Mouse (Mus musculus): ENCODE measurements around the gene Auts2. TPM values are rescaled to one million over a fixed set of nuclear protein-coding genes. Genes with fewer than 3 reads are reported as not detected.
A peak's percentile ranks its signal among the peaks of the same experiment; 100 is the strongest.

Auts2 gene
- polyA plus RNA-seq, 1 experiment from 2014 or later, result 14.7 TPM

- Histone ChIP-seq H3K27me3 (replicated peaks; ENCODE audit: control insufficient read depth, insufficient read depth, low read length) (no peaks in the 10 kb centered on the region), H3K4me3 (ENCODE audit: low read length) (no peak overlapping the region), H3K9ac (ENCODE audit: low read depth, low read length) (no peak overlapping the region), H3K27ac (ENCODE audit: low read length) (no peak overlapping the region), H3K36me3 (ENCODE audit: control insufficient read depth, insufficient read depth, low read length) (no peaks in the 10 kb centered on the region), H3K4me1 (ENCODE audit: control insufficient read depth, insufficient read depth, low read length) (no peaks in the 10 kb centered on the region), H3K9me3 (ENCODE audit: control insufficient read depth, low read length) (no peaks in the 10 kb centered on the region), H3K4me2 (ENCODE audit: low read depth, low read length) (no peak overlapping the region)
- WGBS, result 94% methylated on average over 7 of the region's 7 CpGs
- no peak for ATAC-seq
Measured at GRCm38 (mm10) chr5:132112666-132113065, 430.5 kb downstream of the Auts2 start.

- Histone ChIP-seq H3K36me3 (ENCODE audit: control insufficient read depth, insufficient read depth, low read length) (no peaks in the 10 kb centered on the region), H3K4me3 (ENCODE audit: low read length) (no peak overlapping the region), H3K4me1 (ENCODE audit: control insufficient read depth, insufficient read depth, low read length) (peaks cover 9% of the 10 kb centered on the region; the same call in 1 of the 2 replicates), H3K27ac (ENCODE audit: low read length) (no peak overlapping the region), H3K9me3 (ENCODE audit: control insufficient read depth, low read length) (no peaks in the 10 kb centered on the region), H3K9ac (ENCODE audit: low read depth, low read length) (no peak overlapping the region), H3K4me2 (ENCODE audit: low read depth, low read length) (no peak overlapping the region), H3K27me3 (replicated peaks; ENCODE audit: control insufficient read depth, insufficient read depth, low read length) (no peaks in the 10 kb centered on the region)
- ATAC-seq, result no peak
- 88% methylated on average over 4 of the region's 4 CpGs for WGBS
Measured at GRCm38 (mm10) chr5:132102426-132102825, 440.7 kb downstream of the Auts2 start.

- Histone ChIP-seq H3K27me3 (replicated peaks; ENCODE audit: control insufficient read depth, insufficient read depth, low read length) (no peaks in the 10 kb centered on the region), H3K9me3 (ENCODE audit: control insufficient read depth, low read length) (no peaks in the 10 kb centered on the region), H3K27ac (ENCODE audit: low read length) (no peak overlapping the region), H3K4me3 (ENCODE audit: low read length) (no peak overlapping the region), H3K36me3 (ENCODE audit: control insufficient read depth, insufficient read depth, low read length) (no peaks in the 10 kb centered on the region), H3K4me2 (ENCODE audit: low read depth, low read length) (no peak overlapping the region), H3K9ac (ENCODE audit: low read depth, low read length) (no peak overlapping the region), H3K4me1 (ENCODE audit: control insufficient read depth, insufficient read depth, low read length) (peaks cover 9% of the 10 kb centered on the region; the same call in 1 of the 2 replicates)
- ATAC-seq, result 0 out of 2 replicates have a peak, but pooled peaks have one; percentile 13
- WGBS, result 38% methylated on average over 3 of the region's 3 CpGs
Measured at GRCm38 (mm10) chr5:132098461-132098860, 444.7 kb downstream of the Auts2 start.

- no peaks in the 10 kb centered on the region for H3K9me3 ChIP-seq (ENCODE audit: control insufficient read depth, low read length)
- no peaks in the 10 kb centered on the region for H3K27me3 ChIP-seq (replicated peaks; ENCODE audit: control insufficient read depth, insufficient read depth, low read length)
- H3K9ac ChIP-seq (ENCODE audit: low read depth, low read length), result no peak overlapping the region
- H3K4me2 ChIP-seq (ENCODE audit: low read depth, low read length), result no peak overlapping the region
- H3K4me3 ChIP-seq (ENCODE audit: low read length), result no peak overlapping the region
- 82% methylated on average over 6 of the region's 6 CpGs for whole genome bisulfite sequencing
- no peaks in the 10 kb centered on the region for H3K4me1 ChIP-seq (ENCODE audit: control insufficient read depth, insufficient read depth, low read length)
- no peaks in the 10 kb centered on the region for H3K36me3 ChIP-seq (ENCODE audit: control insufficient read depth, insufficient read depth, low read length)
- no peak overlapping the region for H3K27ac ChIP-seq (ENCODE audit: low read length)
- no peak for ATAC-seq
Measured at GRCm38 (mm10) chr5:132092721-132093120, 450.4 kb downstream of the Auts2 start.

DNA sequence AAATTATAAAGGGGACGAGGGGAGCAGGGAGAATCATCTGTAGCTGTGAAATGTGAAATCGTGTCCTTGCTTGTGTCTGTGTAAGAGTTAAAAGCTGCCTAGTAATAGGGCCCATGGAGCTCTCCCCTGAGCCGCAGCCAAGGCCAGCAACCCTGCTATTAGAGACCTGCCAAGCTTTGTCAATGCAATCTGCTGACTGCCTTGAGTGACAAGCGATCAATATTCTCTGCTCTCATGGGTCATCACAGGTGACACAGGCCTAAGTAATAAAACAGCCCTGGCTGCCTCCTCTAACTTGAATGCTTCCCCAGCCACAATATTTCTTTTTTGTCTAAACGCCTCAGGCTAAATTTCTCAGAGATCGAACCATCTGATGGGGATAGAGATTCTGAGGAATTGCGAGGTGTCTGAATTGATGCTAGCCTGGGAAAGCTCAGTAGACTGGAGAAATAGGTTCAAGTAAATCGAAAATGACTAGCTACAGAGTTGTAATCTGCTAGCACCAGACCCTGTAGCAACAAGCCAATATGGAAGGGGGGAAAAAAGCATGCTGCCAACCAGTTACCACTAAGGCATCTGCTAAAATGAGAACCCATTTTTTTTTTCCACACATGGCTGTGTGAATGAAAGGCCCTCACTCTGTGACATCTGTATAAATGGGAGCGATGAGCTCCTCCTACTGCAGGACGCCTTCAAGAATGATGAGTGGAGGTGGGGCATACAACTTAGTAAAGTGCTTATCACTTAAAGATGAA lies 453.5 kb downstream of the Auts2 start:
- H3K9me3 ChIP-seq (ENCODE audit: control insufficient read depth, low read length), result no peaks in the 10 kb centered on the region
- no peak overlapping the region for H3K4me2 ChIP-seq (ENCODE audit: low read depth, low read length)
- no peak overlapping the region for H3K4me3 ChIP-seq (ENCODE audit: low read length)
- H3K27ac ChIP-seq (ENCODE audit: low read length), result no peak overlapping the region
- H3K4me1 ChIP-seq (ENCODE audit: control insufficient read depth, insufficient read depth, low read length), result no peaks in the 10 kb centered on the region
- H3K27me3 ChIP-seq (replicated peaks; ENCODE audit: control insufficient read depth, insufficient read depth, low read length), result no peaks in the 10 kb centered on the region
- no peaks in the 10 kb centered on the region for H3K36me3 ChIP-seq (ENCODE audit: control insufficient read depth, insufficient read depth, low read length)
- WGBS, result 71% methylated on average over 10 of the region's 10 CpGs
- H3K9ac ChIP-seq (ENCODE audit: low read depth, low read length), result no peak overlapping the region
- ATAC-seq, result no peak

DNA sequence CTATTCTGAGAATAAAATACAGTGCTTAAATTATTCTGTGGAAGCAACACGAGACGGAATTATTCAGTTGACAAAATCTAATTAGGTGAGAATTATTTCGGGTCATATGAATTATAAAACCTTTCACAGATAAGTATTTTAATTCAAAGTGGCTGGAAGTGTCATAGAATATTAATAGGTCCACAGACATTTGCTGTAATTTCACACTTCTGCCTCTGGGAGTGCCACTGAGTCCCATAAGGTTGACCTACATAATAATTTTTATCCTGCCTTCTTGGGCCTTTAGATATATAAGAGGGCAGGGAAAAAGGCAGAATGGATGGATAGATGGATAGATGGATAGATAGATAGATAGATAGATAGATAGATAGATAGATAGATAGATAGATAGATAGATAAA lies 454.6 kb downstream of the Auts2 start:
- no peaks in the 10 kb centered on the region for H3K36me3 ChIP-seq (ENCODE audit: control insufficient read depth, insufficient read depth, low read length)
- 86% methylated on average over 3 of the region's 3 CpGs for WGBS
- H3K9ac ChIP-seq (ENCODE audit: low read depth, low read length), result no peak overlapping the region
- ATAC-seq, result no peak
- no peak overlapping the region for H3K27ac ChIP-seq (ENCODE audit: low read length)
- H3K4me2 ChIP-seq (ENCODE audit: low read depth, low read length), result no peak overlapping the region
- H3K4me3 ChIP-seq (ENCODE audit: low read length), result no peak overlapping the region
- no peaks in the 10 kb centered on the region for H3K4me1 ChIP-seq (ENCODE audit: control insufficient read depth, insufficient read depth, low read length)
- H3K9me3 ChIP-seq (ENCODE audit: control insufficient read depth, low read length), result no peaks in the 10 kb centered on the region
- no peaks in the 10 kb centered on the region for H3K27me3 ChIP-seq (replicated peaks; ENCODE audit: control insufficient read depth, insufficient read depth, low read length)

DNA sequence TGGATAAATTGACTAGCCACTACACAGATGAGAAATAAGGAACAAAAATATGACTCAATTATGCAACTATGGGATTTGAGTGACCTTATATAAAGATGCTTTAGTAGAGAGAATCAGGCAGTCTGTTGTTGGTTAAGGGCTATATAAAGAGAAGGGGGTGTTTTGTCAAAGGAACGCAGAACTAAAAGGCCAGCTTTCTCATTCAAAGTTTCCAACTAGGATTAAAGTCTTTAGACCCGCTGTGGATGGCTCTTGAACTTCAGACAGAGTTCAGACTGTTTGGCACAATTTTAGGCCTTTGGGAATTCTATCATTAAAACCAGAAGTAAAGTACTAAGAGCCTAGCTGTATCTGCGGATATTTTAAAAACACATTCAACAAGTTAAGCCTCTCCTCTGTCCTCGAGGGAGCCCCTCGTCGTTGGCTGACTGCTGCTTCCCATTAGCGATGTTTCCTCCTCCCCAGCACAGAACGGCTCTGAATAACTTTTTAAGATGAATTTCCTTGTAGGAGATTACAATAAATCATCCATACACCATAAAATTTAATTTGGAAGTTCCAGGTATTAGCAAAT lies 459.3 kb downstream of the Auts2 start:
- no peak overlapping the region for H3K4me3 ChIP-seq (ENCODE audit: low read length)
- no peak overlapping the region for H3K4me2 ChIP-seq (ENCODE audit: low read depth, low read length)
- no peak overlapping the region for H3K9ac ChIP-seq (ENCODE audit: low read depth, low read length)
- H3K9me3 ChIP-seq (ENCODE audit: control insufficient read depth, low read length), result no peaks in the 10 kb centered on the region
- no peaks in the 10 kb centered on the region for H3K36me3 ChIP-seq (ENCODE audit: control insufficient read depth, insufficient read depth, low read length)
- H3K27ac ChIP-seq (ENCODE audit: low read length), result no peak overlapping the region
- no peak for ATAC-seq
- 45% methylated on average over 8 of the region's 8 CpGs for WGBS
- no peaks in the 10 kb centered on the region for H3K27me3 ChIP-seq (replicated peaks; ENCODE audit: control insufficient read depth, insufficient read depth, low read length)
- no peaks in the 10 kb centered on the region for H3K4me1 ChIP-seq (ENCODE audit: control insufficient read depth, insufficient read depth, low read length)

DNA sequence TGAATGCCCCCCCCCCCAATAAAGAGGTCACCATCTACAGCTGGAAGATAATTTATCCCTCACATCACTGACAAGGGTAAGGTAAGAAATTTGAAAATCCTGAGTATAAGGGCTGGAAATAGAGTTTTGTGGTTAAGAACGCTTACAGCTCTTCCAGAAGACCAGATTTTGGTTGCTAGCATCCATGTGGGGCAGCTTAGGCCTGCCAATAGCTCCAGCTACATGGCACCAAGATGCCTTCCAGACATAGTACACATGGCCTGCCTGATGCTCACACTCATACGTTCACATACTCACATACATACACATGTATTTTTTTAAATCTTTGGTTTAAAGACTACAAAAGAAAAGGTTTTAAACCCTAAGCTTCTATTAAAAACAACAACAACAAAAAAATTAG lies 467.2 kb downstream of the Auts2 start:
- WGBS, result 82% methylated on average over 2 of the region's 2 CpGs
- no peaks in the 10 kb centered on the region for H3K9me3 ChIP-seq (ENCODE audit: control insufficient read depth, low read length)
- no peak overlapping the region for H3K9ac ChIP-seq (ENCODE audit: low read depth, low read length)
- ATAC-seq, result no peak
- H3K4me1 ChIP-seq (ENCODE audit: control insufficient read depth, insufficient read depth, low read length), result peaks cover 36% of the 10 kb centered on the region
- H3K27me3 ChIP-seq (replicated peaks; ENCODE audit: control insufficient read depth, insufficient read depth, low read length), result no peaks in the 10 kb centered on the region
- no peak overlapping the region for H3K4me3 ChIP-seq (ENCODE audit: low read length)
- no peaks in the 10 kb centered on the region for H3K36me3 ChIP-seq (ENCODE audit: control insufficient read depth, insufficient read depth, low read length)
- no peak overlapping the region for H3K27ac ChIP-seq (ENCODE audit: low read length)
- no peak overlapping the region for H3K4me2 ChIP-seq (ENCODE audit: low read depth, low read length)

- H3K4me2 ChIP-seq (ENCODE audit: low read depth, low read length), result peak overlapping the region; percentile 30; the same call in 1 of the 2 replicates
- ATAC-seq, result peak; percentile 81
- H3K9ac ChIP-seq (ENCODE audit: low read depth, low read length), result no peak overlapping the region
- no peaks in the 10 kb centered on the region for H3K36me3 ChIP-seq (ENCODE audit: control insufficient read depth, insufficient read depth, low read length)
- no peaks in the 10 kb centered on the region for H3K9me3 ChIP-seq (ENCODE audit: control insufficient read depth, low read length)
- H3K4me3 ChIP-seq (ENCODE audit: low read length), result no peak overlapping the region; the same call in 1 of the 2 replicates
- H3K27me3 ChIP-seq (replicated peaks; ENCODE audit: control insufficient read depth, insufficient read depth, low read length), result no peaks in the 10 kb centered on the region
- peak overlapping the region; percentile 15; the same call in 1 of the 2 replicates for H3K27ac ChIP-seq (ENCODE audit: low read length)
- peaks cover 36% of the 10 kb centered on the region for H3K4me1 ChIP-seq (ENCODE audit: control insufficient read depth, insufficient read depth, low read length)
- WGBS, result 27% methylated on average over 19 of the region's 19 CpGs
Measured at GRCm38 (mm10) chr5:132074724-132075374, 468.3 kb downstream of the Auts2 start.
